Mouse (Mus musculus): ENCODE measurements around the gene Gm17617. TPM values are rescaled to one million over a fixed set of nuclear protein-coding genes. Genes with fewer than 3 reads are reported as not detected.
"Not testable (repeated sequence)": the region's sequence is repeated elsewhere in the genome, so short reads cannot be mapped to it uniquely, and the experiment has no call there.

The Gm17617 gene
- polyA plus RNA-seq, 1 experiment = not detected

GRCm38 (mm10) chr13:55099066-55099725, 34.2 kb downstream of the Gm17617 start:
- TF ChIP-seq POLR2A (IDR thresholded peaks at IDR 0.05; ENCODE audit: borderline replicate concordance, control insufficient read depth, low read depth, low read length) (no peak), CTCF (IDR thresholded peaks at IDR 0.05; ENCODE audit: control insufficient read depth, insufficient read depth, low read length) (no peak)
- H3K27ac ChIP-seq (ENCODE audit: control insufficient read depth, insufficient read depth, low read depth, low read length, poor library complexity) = peak overlapping the region; percentile 91
- WGBS = 13% methylated on average over 20 of the region's 20 CpGs
- peaks cover 1% of the 10 kb centered on the region; the same call in 1 of the 2 replicates for H3K4me1 ChIP-seq (ENCODE audit: control insufficient read depth, insufficient read depth, low read length)
- peak overlapping the region; percentile 92 for H3K4me3 ChIP-seq (replicated peaks; ENCODE audit: control insufficient read depth, low read depth, low read length)

- not testable (repeated sequence) for H3K27ac ChIP-seq (ENCODE audit: control insufficient read depth, insufficient read depth, low read depth, low read length, poor library complexity); H3K4me1 ChIP-seq (ENCODE audit: control insufficient read depth, insufficient read depth, low read length); H3K4me3 ChIP-seq (replicated peaks; ENCODE audit: control insufficient read depth, low read depth, low read length)
- 79% methylated on average over 3 of the region's 3 CpGs for WGBS
Measured at GRCm38 (mm10) chr13:55097841-55098240, 35.5 kb downstream of the Gm17617 start.

- WGBS = 88% methylated on average over 4 of the region's 4 CpGs
- Histone ChIP-seq H3K4me1 (ENCODE audit: control insufficient read depth, insufficient read depth, low read length) (no peaks in the 10 kb centered on the region), H3K27ac (ENCODE audit: control insufficient read depth, insufficient read depth, low read depth, low read length, poor library complexity) (no peak overlapping the region), H3K4me3 (replicated peaks; ENCODE audit: control insufficient read depth, low read depth, low read length) (no peak overlapping the region)
- TF ChIP-seq POLR2A (IDR thresholded peaks at IDR 0.05; ENCODE audit: borderline replicate concordance, control insufficient read depth, low read depth, low read length) (no peak), CTCF (IDR thresholded peaks at IDR 0.05; ENCODE audit: control insufficient read depth, insufficient read depth, low read length) (no peak)
Measured at GRCm38 (mm10) chr13:55092588-55092987, 40.8 kb downstream of the Gm17617 start.

Other genes starting within 250 kb of the Gm17617 start
- 0.79 and 1.4 TPM in 2 replicates for gene Unc5a, start 184.1 kb downstream of the Gm17617 start, polyA plus RNA-seq (2011; ENCODE audit: insufficient read depth, insufficient read length, low replicate concordance, missing spikeins)
- 34.6 and 96.1 TPM in 2 replicates for gene Hk3, start 112.2 kb downstream of the Gm17617 start, polyA plus RNA-seq (2011; ENCODE audit: insufficient read depth, insufficient read length, low replicate concordance, missing spikeins)
- 48.4 and 70.3 TPM in 2 replicates for gene Uimc1, start 33.2 kb downstream of the Gm17617 start, polyA plus RNA-seq (2011; ENCODE audit: insufficient read depth, insufficient read length, low replicate concordance, missing spikeins)
- 12.2 and 19.8 TPM in 2 replicates for gene Zfp346, start 28.2 kb downstream of the Gm17617 start, polyA plus RNA-seq (2011; ENCODE audit: insufficient read depth, insufficient read length, low replicate concordance, missing spikeins)
- gene Fgfr4, start 19.1 kb upstream of the Gm17617 start, polyA plus RNA-seq (2011; ENCODE audit: insufficient read depth, insufficient read length, low replicate concordance, missing spikeins) = not detected in 2 replicates
- gene Nsd1, start 76.2 kb upstream of the Gm17617 start, polyA plus RNA-seq (2011; ENCODE audit: insufficient read depth, insufficient read length, low replicate concordance, missing spikeins) = 20.1 and 45.9 TPM in 2 replicates
- 74.2 and 109 TPM in 2 replicates for gene Prelid1, start 187.0 kb upstream of the Gm17617 start, polyA plus RNA-seq (2011; ENCODE audit: insufficient read depth, insufficient read length, low replicate concordance, missing spikeins)
- gene Rab24, start 188.4 kb upstream of the Gm17617 start, polyA plus RNA-seq (2011; ENCODE audit: insufficient read depth, insufficient read length, low replicate concordance, missing spikeins) = 119 and 194 TPM in 2 replicates
- 46.2 and 59.0 TPM in 2 replicates for gene Mxd3, start 196.3 kb upstream of the Gm17617 start, polyA plus RNA-seq (2011; ENCODE audit: insufficient read depth, insufficient read length, low replicate concordance, missing spikeins)
- gene Lman2, start 229.2 kb upstream of the Gm17617 start, polyA plus RNA-seq (2011; ENCODE audit: insufficient read depth, insufficient read length, low replicate concordance, missing spikeins) = 31.3 and 50.1 TPM in 2 replicates
- gene Rgs14, start 236.2 kb upstream of the Gm17617 start, polyA plus RNA-seq (2011; ENCODE audit: insufficient read depth, insufficient read length, low replicate concordance, missing spikeins) = 20.6 and 51.6 TPM in 2 replicates

Measured in bone marrow, adult 2 months (tissue).